Mouse (Mus musculus): ENCODE measurements around the gene Asna1. TPM values are rescaled to one million over a fixed set of nuclear protein-coding genes. Genes with fewer than 3 reads are reported as not detected.

Gene Asna1
- polyA plus RNA-seq, 1 experiment from 2014 or later: 95.9 TPM

DNA sequence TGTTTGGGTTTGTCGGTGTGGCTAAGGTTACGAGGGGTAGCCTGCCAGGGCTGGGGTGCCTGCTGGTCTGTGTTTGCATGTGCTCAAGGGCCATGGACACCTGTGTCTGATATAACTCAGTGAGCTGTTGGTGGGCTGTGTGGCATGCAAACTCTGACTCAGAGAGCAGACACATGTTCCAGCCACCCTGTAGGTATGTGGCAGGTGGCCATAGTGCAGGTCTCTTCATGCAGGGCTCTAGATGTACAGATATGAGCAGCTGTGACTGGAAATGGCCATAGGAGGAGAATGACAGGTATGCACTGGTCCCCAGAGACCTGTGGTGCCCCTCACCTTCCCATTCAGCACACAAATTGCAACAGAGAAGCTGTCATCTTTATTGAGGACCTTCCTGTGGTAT is 42.1 kb upstream of the Asna1 start:
- Histone ChIP-seq H3K27ac (ENCODE audit: low read depth) (no peak overlapping the region), H3K4me2 (ENCODE audit: low read length) (no peak overlapping the region), H3K36me3 (ENCODE audit: control insufficient read depth, insufficient read depth, low read length) (peaks cover 19% of the 10 kb centered on the region; the same call in 1 of the 2 replicates), H3K4me1 (replicated peaks; ENCODE audit: control insufficient read depth, insufficient read depth, low read length) (no peaks in the 10 kb centered on the region), H3K9ac (ENCODE audit: low read length) (no peak overlapping the region), H3K9me3 (ENCODE audit: control insufficient read depth, low read length) (no peaks in the 10 kb centered on the region), H3K4me3 (ENCODE audit: low read depth, low read length) (no peak overlapping the region), H3K27me3 (replicated peaks; ENCODE audit: control insufficient read depth, insufficient read depth, low read length) (no peaks in the 10 kb centered on the region)
- no peak for ATAC-seq (replicated peaks; ENCODE audit: low FRiP score, low TSS enrichment, low read depth)
- DNase-seq (ENCODE audit: low spot score): no peak
- WGBS: 97% methylated on average over 2 of the region's 2 CpGs

DNA sequence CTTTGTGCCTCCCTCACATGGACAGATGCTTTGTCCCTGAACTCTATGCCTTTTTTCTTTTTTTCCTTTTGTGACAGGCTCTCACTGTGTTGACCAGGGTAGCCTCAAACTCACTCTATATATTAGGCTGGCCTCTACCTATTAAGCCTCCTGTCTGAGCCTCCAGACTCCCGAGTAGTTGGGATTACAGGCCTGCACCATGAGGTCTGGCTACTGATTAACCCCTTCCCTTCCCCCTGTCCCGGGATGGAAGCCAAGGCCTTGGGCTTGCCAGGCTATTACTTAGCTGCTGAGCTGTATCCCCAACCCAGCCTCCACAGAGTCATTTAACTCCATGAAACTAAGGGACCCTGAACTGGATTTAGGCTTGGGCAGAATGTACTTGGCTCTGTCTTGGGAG is 40.1 kb upstream of the Asna1 start:
- Histone ChIP-seq H3K27me3 (replicated peaks; ENCODE audit: control insufficient read depth, insufficient read depth, low read length) (no peaks in the 10 kb centered on the region), H3K4me2 (ENCODE audit: low read length) (no peak overlapping the region), H3K4me3 (ENCODE audit: low read depth, low read length) (no peak overlapping the region), H3K27ac (ENCODE audit: low read depth) (no peak overlapping the region), H3K36me3 (ENCODE audit: control insufficient read depth, insufficient read depth, low read length) (peaks cover 19% of the 10 kb centered on the region; the same call in 1 of the 2 replicates), H3K4me1 (replicated peaks; ENCODE audit: control insufficient read depth, insufficient read depth, low read length) (peaks cover 14% of the 10 kb centered on the region; the same call in 1 of the 2 replicates), H3K9ac (ENCODE audit: low read length) (no peak overlapping the region), H3K9me3 (ENCODE audit: control insufficient read depth, low read length) (no peaks in the 10 kb centered on the region)
- 29% methylated on average over 2 of the region's 2 CpGs for WGBS
- no peak for ATAC-seq (replicated peaks; ENCODE audit: low FRiP score, low TSS enrichment, low read depth)
- no peak for DNase-seq (ENCODE audit: low spot score)

DNA sequence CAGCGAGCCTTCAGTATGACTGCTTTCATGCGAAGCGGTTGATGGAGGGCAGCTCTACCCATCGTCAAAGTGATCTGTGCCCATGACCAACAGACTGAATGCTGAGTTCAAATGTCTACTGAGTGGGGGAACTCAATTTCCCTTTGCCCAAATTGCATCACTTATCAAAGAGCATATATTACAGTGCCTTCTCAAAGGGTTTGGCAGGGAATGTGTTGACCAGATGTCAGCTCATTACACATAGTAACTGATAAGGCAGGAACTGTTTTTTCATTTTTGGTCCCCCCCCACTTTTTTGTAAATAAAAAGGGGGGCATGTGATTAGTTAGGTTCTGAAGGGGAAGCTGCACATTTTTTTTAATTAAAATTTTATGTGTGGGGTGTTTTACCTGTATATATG is 37.5 kb upstream of the Asna1 start:
- Histone ChIP-seq H3K9me3 (ENCODE audit: control insufficient read depth, low read length) (no peaks in the 10 kb centered on the region), H3K4me1 (replicated peaks; ENCODE audit: control insufficient read depth, insufficient read depth, low read length) (peaks cover 14% of the 10 kb centered on the region; the same call in 1 of the 2 replicates), H3K9ac (ENCODE audit: low read length) (no peak overlapping the region), H3K27ac (ENCODE audit: low read depth) (no peak overlapping the region), H3K4me2 (ENCODE audit: low read length) (no peak overlapping the region), H3K36me3 (ENCODE audit: control insufficient read depth, insufficient read depth, low read length) (peaks cover 22% of the 10 kb centered on the region; the same call in 1 of the 2 replicates), H3K27me3 (replicated peaks; ENCODE audit: control insufficient read depth, insufficient read depth, low read length) (no peaks in the 10 kb centered on the region), H3K4me3 (ENCODE audit: low read depth, low read length) (no peak overlapping the region)
- ATAC-seq (replicated peaks; ENCODE audit: low FRiP score, low TSS enrichment, low read depth) (no peak), DNase-seq (ENCODE audit: low spot score) (no peak)
- WGBS: 96% methylated on average over 4 of the region's 4 CpGs

DNA sequence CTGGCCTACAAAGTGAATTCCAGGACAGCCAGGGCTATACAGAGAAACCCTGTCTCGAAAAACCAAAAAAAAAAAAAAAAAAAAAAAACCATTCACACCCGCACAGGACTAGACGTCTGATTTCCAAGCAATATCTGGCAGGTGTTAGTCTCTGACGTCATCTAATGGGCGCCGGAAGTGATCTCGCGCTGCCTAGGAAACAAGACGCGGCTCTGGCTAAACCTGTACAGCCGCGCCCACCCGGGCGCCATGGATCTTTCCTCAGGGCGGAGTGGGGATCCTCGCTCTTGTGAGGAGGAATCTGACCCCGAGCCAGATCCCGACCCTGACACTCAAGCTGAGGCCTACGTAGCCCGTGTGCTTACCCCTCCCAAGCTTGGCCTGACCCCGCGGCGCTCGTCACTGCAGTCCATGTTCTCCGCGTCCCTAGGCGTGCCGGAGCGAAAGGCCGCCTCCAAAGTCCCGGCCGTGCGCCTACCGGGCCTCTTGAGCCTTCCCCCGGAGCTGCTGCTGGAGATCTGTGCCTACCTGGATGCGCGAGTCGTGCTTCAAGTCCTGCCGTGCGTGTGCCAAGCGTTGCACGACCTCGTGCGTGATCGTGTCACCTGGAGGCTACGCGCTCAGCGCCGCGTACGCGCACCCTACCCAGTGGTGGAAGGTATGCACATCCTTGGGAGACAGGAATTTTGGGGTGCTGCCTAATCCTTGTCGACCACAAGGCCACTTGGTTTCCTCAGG is 35.0 kb upstream of the Asna1 start, which contains the start of gene Fbxw9:
Fbxw9 (plus strand) TSS at position 177 of the 738 bp plus-strand sequence.
- no peaks in the 10 kb centered on the region for H3K27me3 ChIP-seq (replicated peaks; ENCODE audit: control insufficient read depth, insufficient read depth, low read length)
- peak within 1 kb of the TSS; percentile 94 for H3K4me2 ChIP-seq (ENCODE audit: low read length)
- no peak within 1 kb of the TSS for H3K27ac ChIP-seq (ENCODE audit: low read depth)
- ATAC-seq (replicated peaks; ENCODE audit: low FRiP score, low TSS enrichment, low read depth) (peak; percentile 89), DNase-seq (ENCODE audit: low spot score) (peak; percentile 97)
- H3K9me3 ChIP-seq (ENCODE audit: control insufficient read depth, low read length): no peaks in the 10 kb centered on the region
- peak within 1 kb of the TSS; percentile 85 for H3K4me3 ChIP-seq (ENCODE audit: low read depth, low read length)
- H3K36me3 ChIP-seq (ENCODE audit: control insufficient read depth, insufficient read depth, low read length): peaks cover 27% of the 10 kb centered on the region
- peak within 1 kb of the TSS; percentile 69 for H3K9ac ChIP-seq (ENCODE audit: low read length)
- H3K4me1 ChIP-seq (replicated peaks; ENCODE audit: control insufficient read depth, insufficient read depth, low read length): peaks cover 14% of the 10 kb centered on the region; the same call in 1 of the 2 replicates
- under 1% methylated on average over 52 of the region's 53 CpGs for WGBS

DNA sequence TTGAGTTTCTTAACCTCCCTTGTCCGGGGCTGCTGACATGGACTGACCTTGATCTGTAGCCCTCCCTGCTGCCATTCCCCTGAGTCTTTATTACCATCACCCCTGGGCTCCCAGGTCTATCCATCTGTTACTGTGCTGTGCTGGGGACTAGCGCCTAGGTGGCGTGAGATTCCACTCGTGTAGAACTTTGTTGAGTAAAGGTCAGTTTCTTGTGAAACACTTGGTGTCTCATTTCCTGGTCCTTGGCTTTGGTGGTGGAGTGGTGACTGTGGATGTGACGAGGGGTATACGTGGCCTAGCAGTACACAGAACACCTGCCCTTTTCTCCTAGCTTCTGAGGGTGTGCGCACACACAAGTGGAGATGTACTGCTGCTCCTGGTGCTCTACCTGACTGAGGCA is 32.3 kb upstream of the Asna1 start:
- H3K4me1 ChIP-seq (replicated peaks; ENCODE audit: control insufficient read depth, insufficient read depth, low read length): peaks cover 14% of the 10 kb centered on the region; the same call in 1 of the 2 replicates
- no peak overlapping the region for H3K4me2 ChIP-seq (ENCODE audit: low read length)
- H3K9ac ChIP-seq (ENCODE audit: low read length): no peak overlapping the region
- no peak overlapping the region for H3K27ac ChIP-seq (ENCODE audit: low read depth)
- ATAC-seq (replicated peaks; ENCODE audit: low FRiP score, low TSS enrichment, low read depth) (no peak), DNase-seq (ENCODE audit: low spot score) (no peak)
- H3K9me3 ChIP-seq (ENCODE audit: control insufficient read depth, low read length): no peaks in the 10 kb centered on the region
- H3K36me3 ChIP-seq (ENCODE audit: control insufficient read depth, insufficient read depth, low read length): peaks cover 47% of the 10 kb centered on the region
- 81% methylated on average over 7 of the region's 7 CpGs for whole genome bisulfite sequencing
- H3K4me3 ChIP-seq (ENCODE audit: low read depth, low read length): no peak overlapping the region
- no peaks in the 10 kb centered on the region for H3K27me3 ChIP-seq (replicated peaks; ENCODE audit: control insufficient read depth, insufficient read depth, low read length)

DNA sequence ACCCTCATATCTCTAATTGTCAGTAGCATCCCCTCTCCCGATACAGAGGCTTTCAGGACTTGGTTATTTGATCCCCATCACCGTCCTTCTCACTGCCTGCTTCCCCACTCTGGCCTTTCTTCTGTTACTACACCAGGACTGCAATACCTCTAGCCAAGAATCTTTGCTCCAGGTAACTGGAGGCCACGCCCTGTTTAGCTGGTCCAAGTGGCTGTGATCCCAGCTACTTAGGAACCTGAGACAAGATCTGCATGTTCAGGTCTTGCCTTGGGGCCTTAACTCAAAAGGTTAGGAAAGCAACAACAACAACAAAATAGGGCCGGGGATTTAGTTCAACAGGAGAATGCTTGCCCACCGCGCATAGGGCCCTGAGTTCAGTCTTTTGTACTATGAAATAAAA is 18.5 kb upstream of the Asna1 start:
- Histone ChIP-seq H3K27ac (ENCODE audit: low read depth) (no peak overlapping the region), H3K9ac (ENCODE audit: low read length) (no peak overlapping the region), H3K4me1 (replicated peaks; ENCODE audit: control insufficient read depth, insufficient read depth, low read length) (peaks cover 6% of the 10 kb centered on the region), H3K27me3 (replicated peaks; ENCODE audit: control insufficient read depth, insufficient read depth, low read length) (no peaks in the 10 kb centered on the region), H3K4me2 (ENCODE audit: low read length) (no peak overlapping the region), H3K4me3 (ENCODE audit: low read depth, low read length) (no peak overlapping the region), H3K9me3 (ENCODE audit: control insufficient read depth, low read length) (no peaks in the 10 kb centered on the region), H3K36me3 (ENCODE audit: control insufficient read depth, insufficient read depth, low read length) (peaks cover 87% of the 10 kb centered on the region)
- 94% methylated on average over 6 of the region's 6 CpGs for WGBS
- ATAC-seq (replicated peaks; ENCODE audit: low FRiP score, low TSS enrichment, low read depth) (no peak), DNase-seq (ENCODE audit: low spot score) (no peak)

DNA sequence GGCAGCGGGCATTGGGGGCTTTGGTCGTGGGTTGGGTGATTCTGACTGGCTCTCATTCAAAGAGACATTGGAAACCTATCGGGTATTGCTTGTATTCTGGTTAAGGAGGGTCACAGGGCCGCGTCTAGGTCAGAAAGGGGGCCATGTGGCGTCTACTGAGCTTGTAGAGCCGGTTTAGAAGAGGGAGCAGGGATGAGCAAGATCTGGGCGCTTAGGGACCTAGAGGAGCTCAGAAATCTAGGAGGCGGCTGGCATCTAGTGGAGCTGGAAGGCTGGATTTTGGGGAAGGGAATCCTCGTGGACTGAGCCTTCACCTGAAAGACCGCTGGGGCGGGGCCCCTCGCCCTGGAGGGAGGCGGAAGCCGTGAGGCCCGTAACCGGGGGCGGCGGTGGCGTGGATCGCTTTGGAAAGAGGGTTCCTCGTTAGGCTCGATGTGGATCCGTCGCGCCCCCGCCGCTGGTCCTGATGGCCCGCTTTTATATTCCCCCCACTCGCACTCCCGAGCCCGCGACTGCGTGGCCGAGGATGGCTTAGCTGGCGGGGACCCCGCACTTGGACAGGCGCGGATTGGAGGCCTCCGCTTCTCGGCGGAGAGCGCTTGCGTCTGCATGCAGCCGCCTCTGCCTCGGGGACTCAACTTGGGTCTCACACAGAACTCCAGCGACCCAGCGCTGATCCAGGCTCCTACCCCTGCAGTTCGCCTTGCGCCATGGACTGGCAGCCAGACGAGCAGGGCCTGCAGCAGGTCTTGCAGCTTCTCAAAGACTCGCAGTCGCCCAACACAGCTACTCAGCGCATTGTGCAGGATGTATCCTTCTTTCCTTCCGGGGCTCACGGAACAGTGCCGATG is 12.8 kb upstream of the Asna1 start:
- WGBS: under 1% methylated on average over 57 of the region's 57 CpGs
- Histone ChIP-seq H3K4me2 (ENCODE audit: low read length) (peak overlapping the region; percentile 60), H3K27me3 (replicated peaks; ENCODE audit: control insufficient read depth, insufficient read depth, low read length) (no peaks in the 10 kb centered on the region), H3K9me3 (ENCODE audit: control insufficient read depth, low read length) (no peaks in the 10 kb centered on the region), H3K36me3 (ENCODE audit: control insufficient read depth, insufficient read depth, low read length) (peaks cover 40% of the 10 kb centered on the region), H3K4me3 (ENCODE audit: low read depth, low read length) (peak overlapping the region; percentile 64), H3K9ac (ENCODE audit: low read length) (peak overlapping the region; percentile 69), H3K4me1 (replicated peaks; ENCODE audit: control insufficient read depth, insufficient read depth, low read length) (peaks cover 14% of the 10 kb centered on the region), H3K27ac (ENCODE audit: low read depth) (peak overlapping the region; percentile 99)
- ATAC-seq (replicated peaks; ENCODE audit: low FRiP score, low TSS enrichment, low read depth) (peak; percentile 4; the same call in 1 of the 2 replicates), DNase-seq (ENCODE audit: low spot score) (peak; percentile 83)

DNA sequence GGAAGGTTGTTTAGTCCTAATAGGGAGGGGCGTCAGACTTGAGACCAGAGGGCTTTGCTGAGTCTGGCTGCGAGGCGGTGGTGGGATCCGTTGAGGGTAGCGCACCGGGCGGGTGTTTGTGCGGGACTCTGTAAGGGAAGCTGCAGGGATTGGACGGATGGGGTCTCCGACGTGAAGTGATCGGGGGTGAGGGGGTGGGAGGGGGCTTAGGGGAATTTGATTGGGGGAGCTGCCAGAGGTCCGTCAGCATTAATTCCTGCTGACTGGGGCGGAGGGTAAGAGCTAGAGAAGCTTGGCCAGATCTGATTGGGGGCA is 12.2 kb upstream of the Asna1 start:
- peak overlapping the region; percentile 99 for H3K27ac ChIP-seq (ENCODE audit: low read depth)
- peak overlapping the region; percentile 60 for H3K4me2 ChIP-seq (ENCODE audit: low read length)
- ATAC-seq (replicated peaks; ENCODE audit: low FRiP score, low TSS enrichment, low read depth): peak; percentile 56
- H3K9me3 ChIP-seq (ENCODE audit: control insufficient read depth, low read length): no peaks in the 10 kb centered on the region
- WGBS: 0% methylated on average over 14 of the region's 14 CpGs
- peak overlapping the region; percentile 69 for H3K9ac ChIP-seq (ENCODE audit: low read length)
- H3K27me3 ChIP-seq (replicated peaks; ENCODE audit: control insufficient read depth, insufficient read depth, low read length): no peaks in the 10 kb centered on the region
- peaks cover 14% of the 10 kb centered on the region for H3K4me1 ChIP-seq (replicated peaks; ENCODE audit: control insufficient read depth, insufficient read depth, low read length)
- H3K36me3 ChIP-seq (ENCODE audit: control insufficient read depth, insufficient read depth, low read length): peaks cover 41% of the 10 kb centered on the region
- no peak for DNase-seq (ENCODE audit: low spot score)
- peak overlapping the region; percentile 64 for H3K4me3 ChIP-seq (ENCODE audit: low read depth, low read length)

All from intestine, embryonic 14.5 days (tissue).